Mouse (Mus musculus) ovary, adult 18-20 months (tissue): Measurements from ENCODE around the gene Gm47955.
"Not testable (repeated sequence)": the region's sequence is repeated elsewhere in the genome, so short reads cannot be mapped to it uniquely, and the experiment has no call there.

Source experiments
- DNase-seq: peaks from one replicate; pipeline ENCODE4 v3.0.0; 2022; ENCODE audit warnings: low spot score, mixed read lengths

Gene Gm47955

DNA sequence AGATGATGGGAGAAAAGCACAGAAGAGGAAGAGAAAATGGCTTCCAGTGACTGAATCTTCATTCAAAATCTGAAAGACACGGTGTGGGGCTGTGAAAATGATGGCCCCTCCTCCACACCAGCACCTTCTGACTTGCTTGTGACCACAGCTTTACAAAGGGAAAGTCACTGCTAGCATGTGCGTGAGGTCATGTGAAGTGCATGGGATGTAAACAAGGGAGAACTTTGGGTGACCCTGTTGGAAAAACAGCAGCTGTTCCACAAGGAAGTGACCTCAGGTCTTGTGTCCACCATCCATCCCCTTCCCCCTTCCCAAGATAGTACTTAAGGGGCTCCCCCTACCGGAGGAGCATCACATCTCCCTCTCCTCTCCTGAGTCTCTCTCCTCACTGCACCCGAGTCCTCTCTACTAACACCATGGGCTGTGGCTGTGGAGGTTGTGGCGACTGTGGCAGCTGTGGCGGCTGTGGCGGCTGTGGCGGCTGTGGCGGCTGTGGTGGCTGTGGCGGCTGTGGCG lies at the start of gene Gm47955:
Gene Gm47955, plus strand, starts transcription at position 417 of the 516 bp plus-strand sequence.
- DNase-seq, result no peak

- DNase-seq, result no peak
Observed at GRCm38 (mm10) chr1:82913025-82913424, 47.1 kb upstream of the Gm47955 start, which contains the start of gene A030005L19Rik. Gene A030005L19Rik, plus strand, starts transcription at chr1:82913325.

GRCm38 (mm10) chr1:82913434-82913833 lies 46.7 kb upstream of the Gm47955 start:
- not testable (repeated sequence) for DNase-seq

DNA sequence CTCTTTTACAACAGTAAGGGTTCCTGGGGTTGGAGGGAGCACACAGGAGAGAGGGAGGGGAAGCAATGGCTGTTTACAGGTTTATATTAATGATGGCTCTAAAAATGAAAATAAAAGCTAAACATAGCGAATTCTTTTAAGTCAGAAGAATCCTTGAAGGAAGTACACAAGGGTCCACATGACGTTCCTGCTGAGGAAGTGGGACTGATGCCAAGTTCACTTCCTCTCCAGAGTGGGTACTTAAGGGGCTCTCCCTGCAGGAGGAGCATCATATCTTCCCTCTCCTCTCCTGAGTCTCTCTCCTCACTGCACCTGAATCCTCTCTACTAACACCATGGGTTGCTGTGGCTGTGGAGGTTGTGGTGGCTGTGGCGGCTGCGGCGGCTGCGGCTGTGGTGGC lies 35.4 kb upstream of the Gm47955 start, which contains the start of gene A030014E15Rik:
Gene A030014E15Rik, plus strand, starts transcription at position 268 of the 400 bp plus-strand sequence.
- DNase-seq, result no peak

DNA sequence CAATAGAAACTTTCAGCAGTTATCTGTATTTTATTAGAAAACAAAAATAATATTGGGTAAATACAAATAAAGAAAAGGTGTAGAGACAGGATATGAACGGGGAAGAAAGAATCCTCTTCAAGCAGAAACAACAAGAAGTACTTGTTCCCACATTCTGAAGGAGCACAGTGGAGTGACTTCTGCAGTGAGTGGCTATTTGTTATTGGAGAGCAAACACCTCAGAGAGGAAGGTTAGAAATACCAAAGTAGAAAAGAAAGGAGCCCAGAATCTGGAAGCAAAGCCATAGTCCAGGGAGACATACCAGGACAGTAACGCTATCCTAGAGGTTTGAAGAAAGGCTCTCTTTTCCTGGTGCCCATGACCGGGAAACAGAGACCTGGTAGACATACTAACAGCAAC lies 29.5 kb upstream of the Gm47955 start:
- not testable (repeated sequence) for DNase-seq

GRCm38 (mm10) chr1:82931326-82931725 lies 28.8 kb upstream of the Gm47955 start, which contains the start of gene Gm6217:
Gene Gm6217, minus strand, starts transcription at chr1:82931399.
- DNase-seq, result not testable (repeated sequence)

GRCm38 (mm10) chr1:82938666-82939065 lies 21.4 kb upstream of the Gm47955 start:
- no peak for DNase-seq

DNA sequence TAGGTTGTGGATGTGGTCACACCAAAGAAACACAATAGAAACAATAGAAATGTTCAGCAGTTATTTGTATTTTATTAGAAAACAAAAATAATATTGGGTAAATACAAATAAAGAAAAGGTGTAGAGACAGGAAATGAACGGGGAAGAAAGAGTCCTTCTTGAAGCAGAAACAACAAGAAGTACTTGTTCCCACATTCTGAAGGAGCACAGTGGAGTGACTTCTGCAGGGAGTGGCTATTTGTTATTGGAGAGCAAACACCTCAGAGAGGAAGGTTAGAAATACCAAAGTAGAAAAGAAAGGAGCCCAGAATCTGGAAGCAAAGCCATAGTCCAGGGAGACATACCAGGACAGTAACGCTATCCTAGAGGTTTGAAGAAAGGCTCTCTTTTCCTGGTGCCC lies 17.6 kb upstream of the Gm47955 start:
- not testable (repeated sequence) for DNase-seq

- DNase-seq, result not testable (repeated sequence)
Observed at GRCm38 (mm10) chr1:82943295-82943694, 16.8 kb upstream of the Gm47955 start, which contains the start of gene A030003K21Rik. Gene A030003K21Rik, minus strand, starts transcription at chr1:82943388.

DNA sequence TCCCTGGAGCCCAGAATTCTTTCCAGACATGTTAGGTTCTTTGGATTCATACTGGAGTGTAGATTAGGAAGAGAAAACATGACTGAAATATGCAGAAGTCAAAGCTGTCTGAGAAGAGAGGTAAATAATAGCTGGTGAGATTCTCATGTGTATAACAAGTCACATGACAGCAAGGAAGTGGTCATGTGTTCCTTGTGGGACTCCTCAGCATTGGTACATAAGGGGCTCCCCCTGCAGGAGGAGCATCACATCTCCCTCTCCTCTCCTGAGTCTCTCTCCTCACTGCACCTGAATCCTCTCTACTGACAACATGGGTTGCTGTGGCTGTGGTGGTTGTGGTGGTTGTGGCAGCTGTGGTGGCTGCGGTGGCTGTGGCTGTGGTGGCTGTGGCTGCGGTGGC lies 14.1 kb upstream of the Gm47955 start:
- not testable (repeated sequence) for DNase-seq

DNA sequence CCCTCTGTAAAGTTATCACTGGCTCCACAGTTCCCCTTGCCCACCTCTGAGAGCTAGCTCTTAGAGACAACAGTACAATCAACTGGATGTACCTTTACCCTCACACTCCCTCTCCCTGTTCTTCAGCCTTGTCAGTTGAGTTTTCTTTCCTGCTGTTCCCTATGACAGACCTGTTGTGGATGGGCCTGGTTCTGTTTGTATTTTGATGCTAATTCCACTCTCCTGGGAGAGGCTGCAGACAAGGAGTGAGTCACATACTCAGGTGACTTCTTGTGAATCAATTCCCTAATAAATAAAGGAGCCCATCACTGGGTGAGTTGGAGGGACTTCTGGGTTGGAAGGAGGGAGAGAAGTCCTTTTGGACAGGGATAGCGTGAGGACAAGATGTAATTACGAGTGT lies 11.5 kb upstream of the Gm47955 start:
- DNase-seq, result no peak

- DNase-seq, result not testable (repeated sequence)
Observed at GRCm38 (mm10) chr1:82955913-82956312, 4.2 kb upstream of the Gm47955 start, which contains the start of gene Gm7544. Gene Gm7544, minus strand, starts transcription at chr1:82956013.

DNA sequence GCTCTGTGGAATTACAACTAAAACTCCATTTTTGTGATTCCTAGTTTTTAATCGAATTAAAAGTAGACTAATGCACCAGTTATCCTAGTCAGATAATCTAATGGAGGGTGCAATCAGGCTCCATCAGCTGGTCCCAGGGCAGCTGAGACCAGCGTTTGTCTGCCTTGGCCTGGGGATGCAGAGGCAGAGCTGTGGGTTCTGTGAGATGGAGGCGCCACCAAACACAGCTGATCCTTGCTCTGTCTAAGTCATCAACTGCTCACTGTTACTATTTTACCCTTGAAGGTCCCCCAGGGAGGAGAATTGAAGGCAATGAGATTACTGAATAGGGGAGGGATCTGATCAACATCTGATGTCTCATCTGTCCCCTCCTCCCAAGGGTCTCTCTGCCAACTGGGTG lies 6.3 kb downstream of the Gm47955 start:
- DNase-seq, result no peak

DNA sequence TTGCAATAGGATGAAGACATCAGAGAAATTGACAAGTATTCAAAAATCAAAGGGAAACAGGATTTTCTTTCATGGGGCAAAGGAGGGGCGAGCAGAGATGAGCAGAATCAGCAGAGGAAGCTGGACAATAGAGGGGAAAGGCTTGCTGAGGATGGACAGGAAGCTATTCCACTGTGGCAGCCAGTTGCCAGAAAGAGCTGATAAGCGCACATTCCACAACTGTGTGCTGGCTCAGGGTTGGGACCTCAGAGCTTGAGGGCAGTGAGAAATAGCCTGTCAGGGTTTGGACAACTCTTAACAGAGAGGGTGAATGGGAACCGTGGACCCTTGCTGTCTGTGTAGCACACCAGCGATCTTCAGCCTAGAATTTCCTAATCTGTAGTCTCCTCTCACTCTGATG lies 12.0 kb downstream of the Gm47955 start:
- no peak for DNase-seq

DNA sequence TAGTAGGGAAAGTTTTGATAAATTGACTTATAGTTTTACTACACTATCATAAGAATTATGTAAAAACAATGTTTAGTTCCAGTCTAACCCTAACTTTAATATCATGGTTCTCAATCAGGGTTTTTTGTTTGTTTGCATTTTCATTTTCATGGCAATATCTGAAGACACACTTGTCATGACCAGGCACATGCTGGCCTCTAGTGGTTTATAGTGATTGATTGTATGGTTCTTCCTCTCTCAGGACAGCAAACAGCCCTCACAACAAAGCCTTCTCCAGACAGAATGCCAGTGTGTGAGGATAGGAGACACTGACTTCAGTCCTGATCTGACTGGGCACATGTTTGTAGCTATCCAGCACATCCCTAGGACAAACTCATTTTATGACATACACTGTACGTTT lies 13.2 kb downstream of the Gm47955 start:
- DNase-seq, result no peak

DNA sequence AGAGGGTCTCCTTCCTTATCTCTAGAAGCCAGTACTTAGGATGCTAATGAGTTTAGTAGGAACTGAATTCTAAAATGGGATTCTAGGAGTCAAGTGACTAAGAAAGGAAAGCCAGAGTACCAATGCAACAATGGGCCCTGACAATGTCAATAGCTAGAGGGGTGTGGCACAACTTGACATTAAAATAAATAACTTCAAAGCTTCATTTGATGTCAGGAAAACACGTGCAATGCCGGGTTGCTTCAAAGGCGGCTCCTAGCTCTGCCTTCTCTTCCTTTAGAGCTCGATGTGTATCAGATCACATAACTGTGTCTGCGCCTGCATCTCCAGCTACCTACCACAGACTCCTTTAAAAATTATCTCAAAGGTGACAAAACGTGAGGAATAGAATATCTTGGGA lies 13.8 kb downstream of the Gm47955 start:
- no peak for DNase-seq

DNA sequence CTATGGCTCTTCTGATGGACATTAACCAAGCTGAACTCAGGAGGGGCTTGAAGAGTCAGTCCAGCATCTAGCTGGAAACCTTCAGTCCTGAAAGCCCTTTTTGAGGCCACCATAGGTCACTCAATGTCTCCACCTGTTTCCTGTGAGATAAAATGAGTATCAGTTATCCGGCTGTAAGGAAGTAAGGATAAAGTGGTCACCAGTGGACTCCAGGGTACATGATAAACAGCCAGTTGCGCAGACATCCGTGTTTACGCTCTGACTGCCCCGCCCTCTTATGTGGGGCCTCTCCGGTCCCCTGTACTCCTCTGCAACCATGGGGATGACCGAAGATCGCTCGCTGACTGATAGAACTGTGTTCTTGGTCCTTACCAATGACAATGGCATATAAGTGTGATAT lies 14.3 kb downstream of the Gm47955 start:
- DNase-seq, result no peak

- DNase-seq, result no peak
Observed at GRCm38 (mm10) chr1:82975750-82976149, 15.7 kb downstream of the Gm47955 start.

- DNase-seq, result no peak
Observed at GRCm38 (mm10) chr1:82977840-82978239, 17.8 kb downstream of the Gm47955 start.

GRCm38 (mm10) chr1:82986738-82987137 lies 26.7 kb downstream of the Gm47955 start:
- DNase-seq, result no peak

DNA sequence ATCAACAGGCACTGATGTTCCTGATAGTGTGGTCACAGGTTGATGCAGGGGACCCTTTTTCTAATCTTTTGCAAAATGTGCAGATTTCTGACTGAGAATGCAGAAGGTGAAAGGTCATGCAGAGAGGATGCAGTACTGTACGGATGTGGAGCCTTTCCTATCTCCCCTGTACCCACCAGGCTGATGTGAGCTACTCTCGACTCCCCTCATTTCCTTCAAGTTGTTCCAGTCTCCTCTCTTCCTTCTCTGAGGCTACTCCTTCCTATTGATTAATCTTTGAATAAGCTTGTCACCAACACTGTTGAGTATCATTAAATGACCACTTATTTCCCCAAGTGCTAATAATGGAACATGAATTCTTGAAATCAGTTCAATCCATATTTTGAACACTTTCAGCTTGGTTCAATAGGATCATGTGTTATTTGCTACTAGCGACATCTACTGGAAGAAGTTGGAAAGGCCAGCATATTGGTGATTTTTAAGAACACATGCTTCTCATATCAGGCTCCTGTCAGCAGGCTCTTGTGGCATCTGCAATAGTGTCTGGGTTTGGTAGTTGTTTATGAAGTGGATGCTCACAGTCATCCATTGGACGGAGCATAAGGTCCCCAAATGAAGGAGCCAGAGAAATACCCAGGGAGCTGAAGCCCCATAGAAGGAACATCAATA lies 27.6 kb downstream of the Gm47955 start:
- no peak for DNase-seq

DNA sequence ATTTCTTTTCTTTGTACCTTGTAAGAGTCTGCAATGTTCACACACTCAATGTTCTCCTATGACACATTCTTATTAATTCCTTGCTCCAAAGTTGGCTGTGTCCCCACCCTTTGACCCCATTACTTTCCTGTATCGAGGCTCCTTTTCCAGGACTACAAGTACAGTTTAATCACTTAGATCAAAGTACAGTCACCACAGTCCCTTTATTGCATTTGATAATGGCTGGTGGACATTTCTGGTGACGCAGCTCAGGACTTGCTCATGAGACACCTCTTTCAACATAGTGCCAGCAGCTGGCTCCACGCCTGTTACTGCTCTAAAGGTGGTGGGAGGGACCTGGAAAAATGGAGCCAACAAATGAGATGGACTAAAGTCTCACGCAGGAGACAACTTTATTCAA lies 31.0 kb downstream of the Gm47955 start:
- DNase-seq, result no peak

- no peak for DNase-seq
Observed at GRCm38 (mm10) chr1:82991596-82991995, 31.5 kb downstream of the Gm47955 start.

GRCm38 (mm10) chr1:82992093-82992492 lies 32.0 kb downstream of the Gm47955 start:
- no peak for DNase-seq
